Comparison of ENCODE assay signal across 8 mouse cellular contexts in the genomic region with DNA sequence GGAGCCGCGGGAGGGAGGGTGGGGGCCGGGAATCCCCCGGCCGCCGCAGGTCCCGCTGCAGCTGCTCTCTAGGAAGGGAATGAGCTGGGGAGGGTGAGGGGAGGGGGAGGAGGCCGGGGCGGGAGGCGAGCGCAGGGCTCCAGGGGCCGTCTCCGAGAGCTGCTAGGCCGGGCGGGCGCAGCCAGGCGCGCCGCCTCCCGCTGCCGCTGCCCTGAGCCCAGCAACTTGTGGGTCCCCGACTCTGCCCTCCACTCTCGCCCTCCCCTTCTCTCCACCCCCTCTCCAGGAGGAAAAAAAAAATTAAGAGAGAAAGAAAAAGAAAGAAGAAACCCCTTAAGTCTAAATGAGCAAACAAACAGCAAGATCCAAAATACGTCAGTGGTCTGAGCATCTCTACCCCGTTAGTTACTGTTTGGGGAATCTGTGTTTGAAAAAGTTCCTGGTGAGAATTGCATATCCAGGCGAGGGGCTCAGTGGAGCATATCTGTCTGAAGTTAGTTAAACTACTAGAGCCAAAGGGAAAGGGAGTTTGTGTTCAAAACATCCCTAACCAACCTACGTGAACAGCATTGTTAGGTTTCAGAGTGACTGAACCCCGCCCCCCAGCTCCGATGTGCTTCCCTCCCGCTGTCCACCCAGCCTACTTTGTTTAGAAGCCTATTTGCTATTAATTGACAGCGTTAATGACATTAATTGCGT. TPM values are rescaled to one million over a fixed set of nuclear protein-coding genes. Genes with fewer than 3 reads are reported as not detected.
DNase-seq lines count a peak whose midpoint lies in the region; ATAC-seq and TF ChIP-seq lines count a peak whose summit lies in the region.

No protein-coding gene starts in this region.

- H3K36me3 ChIP-seq in forebrain, embryonic 16.5 days (ENCODE audit: control insufficient read depth, insufficient read depth): no peaks in the 10 kb centered on the region
- no peaks in the 10 kb centered on the region for H3K36me3 ChIP-seq in kidney, embryonic 15.5 days
- no peaks in the 10 kb centered on the region for H3K36me3 ChIP-seq in liver, embryonic 16.5 days (ENCODE audit: control insufficient read depth, insufficient read depth)
- no peaks in the 10 kb centered on the region for H3K36me3 ChIP-seq in stomach, embryonic 16.5 days (ENCODE audit: control insufficient read depth, insufficient read depth, low read length)

- peak overlapping the region; percentile 74 for H3K4me2 ChIP-seq in forebrain, embryonic 16.5 days (ENCODE audit: low read length)
- H3K4me2 ChIP-seq in kidney, embryonic 15.5 days: peak overlapping the region; percentile 93
- H3K4me2 ChIP-seq in liver, embryonic 16.5 days (ENCODE audit: low read depth, low read length): peak overlapping the region; percentile 68
- peak overlapping the region; percentile 84 for H3K4me2 ChIP-seq in stomach, embryonic 16.5 days (ENCODE audit: low read depth, low read length)

- WGBS in forebrain, embryonic 16.5 days: under 1% methylated on average over 23 of the region's 32 CpGs
- under 1% methylated on average over 28 of the region's 32 CpGs for WGBS in kidney, embryonic 15.5 days
- WGBS in liver, embryonic 16.5 days (ENCODE audit: insufficient replicate concordance): 1% methylated on average over 21 of the region's 32 CpGs
- WGBS in stomach, embryonic 16.5 days: 2% methylated on average over 22 of the region's 32 CpGs

- peak overlapping the region; percentile 86 for H3K4me3 ChIP-seq in forebrain, embryonic 16.5 days (replicated peaks; ENCODE audit: low read length)
- peak overlapping the region; percentile 77 for H3K4me3 ChIP-seq in kidney, embryonic 15.5 days (replicated peaks)
- H3K4me3 ChIP-seq in liver, embryonic 16.5 days (ENCODE audit: low read depth, low read length): peak overlapping the region; percentile 60
- H3K4me3 ChIP-seq in stomach, embryonic 16.5 days (replicated peaks; ENCODE audit: low read length): peak overlapping the region; percentile 80

- peak; percentile 37; the same call in 1 of the 2 replicates for TF ChIP-seq POLR2A in brain, embryonic 14.5 days (IDR thresholded peaks at IDR 0.05; ENCODE audit: borderline replicate concordance, extremely low read depth, insufficient read depth, insufficient read length, poor library complexity, severe bottlenecking)

- H3K27me3 ChIP-seq in forebrain, embryonic 16.5 days (replicated peaks; ENCODE audit: control insufficient read depth, insufficient read depth, low read length): no peaks in the 10 kb centered on the region
- peaks cover 56% of the 10 kb centered on the region for H3K27me3 ChIP-seq in kidney, embryonic 15.5 days
- peaks cover 56% of the 10 kb centered on the region for H3K27me3 ChIP-seq in liver, embryonic 16.5 days (ENCODE audit: control insufficient read depth, insufficient read depth, low read depth, low read length)
- peaks cover 12% of the 10 kb centered on the region for H3K27me3 ChIP-seq in stomach, embryonic 16.5 days (ENCODE audit: control insufficient read depth, insufficient read depth, low read length)

- H3K4me1 ChIP-seq in forebrain, embryonic 16.5 days (replicated peaks; ENCODE audit: control insufficient read depth, insufficient read depth, low read length): peaks cover 23% of the 10 kb centered on the region
- peaks cover 19% of the 10 kb centered on the region for H3K4me1 ChIP-seq in kidney, embryonic 15.5 days
- no peaks in the 10 kb centered on the region for H3K4me1 ChIP-seq in liver, embryonic 16.5 days (ENCODE audit: control insufficient read depth, low read depth, low read length)
- peaks cover 12% of the 10 kb centered on the region for H3K4me1 ChIP-seq in stomach, embryonic 16.5 days (ENCODE audit: control insufficient read depth, insufficient read depth, low read length)

- no peak for TF ChIP-seq CTCF in brain, embryonic 14.5 days (IDR thresholded peaks at IDR 0.05; ENCODE audit: borderline replicate concordance, extremely low read depth, insufficient read depth, insufficient read length)

- H3K9me3 ChIP-seq in forebrain, embryonic 16.5 days (ENCODE audit: control insufficient read depth, low read length): no peaks in the 10 kb centered on the region
- H3K9me3 ChIP-seq in kidney, embryonic 15.5 days (replicated peaks): no peaks in the 10 kb centered on the region
- H3K9me3 ChIP-seq in liver, embryonic 16.5 days (replicated peaks; ENCODE audit: control insufficient read depth, low read length): no peaks in the 10 kb centered on the region
- H3K9me3 ChIP-seq in stomach, embryonic 16.5 days (replicated peaks; ENCODE audit: control insufficient read depth, low read length): no peaks in the 10 kb centered on the region

- peak; percentile 14 for DNase-seq in kidney, adult 18-20 months
- no peak for DNase-seq in kidney, adult 8-10 months
- DNase-seq in brain, embryonic 14.5 days (ENCODE audit: low read depth): peak; percentile 90
- DNase-seq in spleen, postnatal 14 days (ENCODE audit: low spot score in 2 of 2): no peak

- peak overlapping the region; percentile 95 for H3K9ac ChIP-seq in forebrain, embryonic 16.5 days (replicated peaks; ENCODE audit: low read depth, low read length)
- H3K9ac ChIP-seq in kidney, embryonic 15.5 days: peak overlapping the region; percentile 77; the same call in 1 of the 2 replicates
- H3K9ac ChIP-seq in liver, embryonic 16.5 days (ENCODE audit: low read depth, low read length): no peak overlapping the region
- H3K9ac ChIP-seq in stomach, embryonic 16.5 days (ENCODE audit: low read length): peak overlapping the region; percentile 88

- ATAC-seq in forebrain, embryonic 16.5 days: peak; percentile 70
- ATAC-seq in kidney, embryonic 15.5 days (replicated peaks; ENCODE audit: low FRiP score): peak; percentile 38; the same call in 1 of the 2 replicates
- no peak for ATAC-seq in liver, embryonic 16.5 days (ENCODE audit: low read depth)
- peak; percentile 61; the same call in 1 of the 2 replicates for ATAC-seq in stomach, embryonic 16.5 days (ENCODE audit: insufficient read depth, low FRiP score)

- peak overlapping the region; percentile 96 for H3K27ac ChIP-seq in forebrain, embryonic 16.5 days (ENCODE audit: low read length)
- H3K27ac ChIP-seq in kidney, embryonic 15.5 days: no peak overlapping the region
- no peak overlapping the region for H3K27ac ChIP-seq in liver, embryonic 16.5 days (ENCODE audit: low read length)
- H3K27ac ChIP-seq in stomach, embryonic 16.5 days (ENCODE audit: low read length): peak overlapping the region; percentile 84

RNA-seq across cellular contexts. Expression of a gene that starts 5.1 kb away (rescaled TPM):
- 20.4 and 34.2 TPM in 2 replicates for polyA plus RNA-seq in brain, embryonic 14.5 days (2012; rRNA removed)
- 17.7 and 17.9 TPM in 2 replicates for polyA plus RNA-seq in forebrain, embryonic 16.5 days (2015; fragmentation: Nextera tagmentation; extraction: Ambion mirVana)
- polyA plus RNA-seq in kidney, embryonic 15.5 days (2015; fragmentation: Nextera tagmentation; extraction: Ambion mirVana): 0.96 and 1.1 TPM in 2 replicates
- polyA plus RNA-seq in liver, embryonic 16.5 days (2015; fragmentation: Nextera tagmentation; extraction: Ambion mirVana): 0.12 and 0.26 TPM in 2 replicates
- polyA plus RNA-seq in stomach, embryonic 16.5 days (2015; fragmentation: Nextera tagmentation; extraction: Ambion mirVana): 1.2 and 1.8 TPM in 2 replicates

Comparison
In these comparisons a context has a peak if more than half of its experiments do, and no peak if none do; other contexts are left out.
1. DNase-seq: peak in kidney, adult 18-20 months (single experiment) and brain, embryonic 14.5 days (single experiment); none in kidney, adult 8-10 months (0 of 2) and spleen, postnatal 14 days (0 of 2).
2. H3K27ac ChIP-seq: peak in forebrain, embryonic 16.5 days (single experiment) and stomach, embryonic 16.5 days (single experiment); none in kidney, embryonic 15.5 days (single experiment) and liver, embryonic 16.5 days (single experiment).
3. Peak in every context shown above with its lines, with median percentiles within 50 percentile points of each other: H3K4me2 ChIP-seq and H3K4me3 ChIP-seq.